Mouse (Mus musculus) kidney, embryonic 14.5 days (tissue): ENCODE measurements at regions not wholly inside any gene's neighbourhood (a gene's known extent, or its start where the extent isn't known, plus 50 kb on each side); places are given as distances from the start of the nearest gene placed in this dataset.

ENCODE experiments used
- ATAC-seq: fragments of 200-750 bp; cut with Nextera tagmentation; 2 replicates; pipeline ENCODE4 v1.8.0; 2017; ENCODE audit warnings: moderate number of reproducible peaks, mild to moderate bottlenecking, moderate TSS enrichment, moderate library complexity; ENCODE audit not compliant: low FRiP score, low TSS enrichment
- H3K27ac ChIP-seq: fragments of 300-500 bp; sonication (generic); 2 replicates; pipeline ENCODE4 v1.5.1; 2014; ENCODE audit warnings: low read depth, mild to moderate bottlenecking, low read length, moderate library complexity, mixed read lengths
- H3K27me3 ChIP-seq: fragments of 300-500 bp; sonication (generic); 2 replicates; pipeline ENCODE4 v1.6.1; 2014; ENCODE audit warnings: mild to moderate bottlenecking, low read length; ENCODE audit not compliant: control insufficient read depth, insufficient read depth
- H3K36me3 ChIP-seq: fragments of 300-500 bp; sonication (generic); 2 replicates; pipeline ENCODE4 v1.6.1; 2014; ENCODE audit warnings: low read length, mixed read lengths; ENCODE audit not compliant: control insufficient read depth, insufficient read depth
- H3K4me1 ChIP-seq: fragments of 300-500 bp; sonication (generic); 2 replicates; pipeline ENCODE4 v1.6.1; 2014; ENCODE audit warnings: low read length, mixed read lengths; ENCODE audit not compliant: control insufficient read depth, insufficient read depth
- H3K4me2 ChIP-seq: fragments of 300-500 bp; sonication (generic); replicated peaks from 2 replicates; pipeline ENCODE4 v1.6.1; 2014; ENCODE audit warnings: low read depth, mild to moderate bottlenecking, low read length
- H3K4me3 ChIP-seq: fragments of 300-500 bp; sonication (generic); 2 replicates; pipeline ENCODE4 v1.5.1; 2014; ENCODE audit warnings: mild to moderate bottlenecking, low read length
- H3K9ac ChIP-seq: fragments of 300-500 bp; sonication (generic); 2 replicates; pipeline ENCODE4 v1.6.1; 2014; ENCODE audit warnings: low read depth, mild to moderate bottlenecking, low read length, moderate library complexity
- H3K9me3 ChIP-seq: fragments of 300-500 bp; sonication (generic); 2 replicates; pipeline ENCODE4 v1.6.1; 2016; ENCODE audit warnings: low read length; ENCODE audit not compliant: control insufficient read depth
- WGBS: fragments of 180-500 bp; shearing (Covaris S2); extraction: QIAGEN DNeasy Blood & Tissue Kit; methylation state at CpG from one replicate; pipeline ENCODE4 v1.1.7; 2014; 5-methylcytosine and 5-hydroxymethylcytosine counted together

DNA sequence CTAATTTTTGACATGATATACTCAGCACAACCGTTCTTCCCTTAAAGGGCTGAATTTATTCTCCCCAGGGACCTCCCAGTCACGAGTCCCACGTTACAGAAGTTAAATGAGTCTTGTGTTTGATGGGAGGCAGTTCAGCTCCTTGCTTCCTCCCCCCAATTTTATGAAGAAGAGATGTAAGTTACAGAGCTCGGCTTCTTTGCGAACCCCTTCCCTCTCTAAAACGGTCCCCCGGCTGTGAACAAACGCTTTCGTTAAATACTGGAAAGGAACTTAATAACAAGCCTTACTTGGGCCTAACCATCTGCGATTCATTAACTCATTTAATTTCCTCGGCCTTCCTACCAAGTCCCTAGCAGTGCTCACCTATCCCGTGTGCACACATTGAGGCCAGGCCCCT lies 84.9 kb upstream of the A530016L24Rik start:
- ATAC-seq: no peak
- 61% methylated on average over 12 of the region's 12 CpGs for WGBS
- no peak overlapping the region for H3K27ac ChIP-seq

DNA sequence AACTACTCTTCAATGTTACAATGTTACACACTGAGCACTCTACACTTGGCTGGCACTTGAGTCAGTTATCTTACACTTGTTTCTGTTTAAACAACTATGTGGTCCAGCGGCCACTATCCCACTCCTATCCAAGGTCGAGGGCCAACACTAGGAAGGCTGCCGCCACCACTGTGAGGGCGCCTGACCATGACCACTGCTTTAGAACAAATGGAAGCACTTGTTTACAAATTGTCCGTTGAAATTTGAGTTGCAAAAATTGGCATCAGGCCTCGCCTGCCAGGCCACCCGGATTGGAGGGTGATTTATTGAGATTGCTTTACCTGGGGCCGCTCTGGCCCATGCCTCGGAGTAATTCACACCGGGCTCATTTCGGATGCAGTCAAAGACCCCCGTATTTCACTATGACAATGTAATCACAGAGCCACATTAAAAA lies 83.5 kb upstream of the A530016L24Rik start:
- Histone ChIP-seq H3K9me3 (no peaks in the 10 kb centered on the region), H3K9ac (no peak overlapping the region), H3K27me3 (peaks cover 10% of the 10 kb centered on the region; the same call in 1 of the 2 replicates), H3K4me2 (no peak overlapping the region), H3K27ac (no peak overlapping the region), H3K4me3 (no peak overlapping the region), H3K4me1 (peaks cover 16% of the 10 kb centered on the region; the same call in 1 of the 2 replicates), H3K36me3 (no peaks in the 10 kb centered on the region)
- WGBS: 16% methylated on average over 12 of the region's 12 CpGs
- peak; percentile 75 for ATAC-seq

More for the DNA sequence above, 84.9 kb upstream of the A530016L24Rik start:
- no peaks in the 10 kb centered on the region for H3K9me3 ChIP-seq
- no peaks in the 10 kb centered on the region for H3K36me3 ChIP-seq
- no peak overlapping the region for H3K4me3 ChIP-seq
- H3K4me1 ChIP-seq: peaks cover 16% of the 10 kb centered on the region; the same call in 1 of the 2 replicates
- peaks cover 10% of the 10 kb centered on the region; the same call in 1 of the 2 replicates for H3K27me3 ChIP-seq
- no peak overlapping the region for H3K9ac ChIP-seq
- H3K4me2 ChIP-seq: no peak overlapping the region

DNA sequence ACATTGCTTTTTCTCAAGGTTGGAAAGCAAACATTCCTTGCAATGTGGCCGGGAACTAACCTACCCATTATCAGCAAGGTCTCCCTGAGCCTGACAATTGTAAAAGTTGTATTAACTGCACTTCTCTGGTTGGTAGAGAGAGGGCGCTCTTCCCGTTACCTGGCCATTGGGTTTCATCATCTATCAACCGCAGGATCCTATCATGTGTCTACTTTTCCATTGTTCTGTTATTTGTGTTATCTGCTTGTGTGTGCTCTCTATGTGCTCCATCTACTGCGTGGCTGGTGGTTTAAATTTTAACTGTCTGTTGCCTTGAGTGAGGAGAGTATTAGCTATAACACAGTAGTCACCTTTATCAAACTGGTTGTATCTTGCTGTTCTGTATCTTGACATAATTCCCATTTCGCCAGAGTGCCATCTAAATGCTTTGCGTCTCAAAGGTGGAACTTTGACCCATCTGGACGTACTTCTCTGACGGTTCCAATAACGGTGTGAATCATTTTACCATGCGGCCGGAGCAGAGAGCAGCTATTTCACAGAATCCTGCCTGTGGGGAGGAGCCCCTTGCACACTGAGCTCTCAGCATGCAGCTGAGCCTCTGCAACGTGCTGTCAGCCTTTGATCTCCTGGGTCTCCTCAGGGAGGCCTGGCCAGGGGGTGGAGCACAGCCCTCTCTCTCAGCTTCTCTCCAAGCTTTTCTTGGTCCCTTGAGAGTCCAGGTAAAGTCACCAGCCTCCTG lies 77.5 kb upstream of the A530016L24Rik start:
- Histone ChIP-seq H3K4me2 (no peak overlapping the region), H3K9me3 (no peaks in the 10 kb centered on the region), H3K36me3 (no peaks in the 10 kb centered on the region), H3K4me3 (no peak overlapping the region), H3K9ac (no peak overlapping the region), H3K27ac (no peak overlapping the region), H3K27me3 (no peaks in the 10 kb centered on the region; the same call in 1 of the 2 replicates), H3K4me1 (peaks cover 9% of the 10 kb centered on the region; the same call in 1 of the 2 replicates)
- peak; percentile 65; the same call in 1 of the 2 replicates for ATAC-seq
- 6% methylated on average over 13 of the region's 13 CpGs for WGBS

DNA sequence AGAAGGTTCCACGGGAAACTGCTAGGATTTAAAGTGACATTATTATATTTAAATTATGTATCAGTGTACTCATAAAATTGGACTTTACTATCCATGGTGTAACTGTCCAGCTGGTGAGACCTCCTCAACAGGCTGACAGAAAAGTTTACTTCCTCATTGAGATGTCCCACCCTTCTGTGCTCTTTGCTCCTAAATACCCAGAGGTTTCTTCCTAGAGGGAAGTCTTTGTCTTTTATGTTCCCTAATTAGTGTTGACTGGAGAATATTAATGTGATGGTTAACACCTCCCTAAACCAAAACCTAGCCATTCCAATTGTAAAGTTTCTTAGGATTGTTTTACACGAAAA lies 76.9 kb upstream of the A530016L24Rik start:
- 28% methylated on average over 2 of the region's 2 CpGs for WGBS
- no peak overlapping the region for H3K9ac ChIP-seq
- no peaks in the 10 kb centered on the region for H3K36me3 ChIP-seq
- H3K4me2 ChIP-seq: no peak overlapping the region
- no peaks in the 10 kb centered on the region; the same call in 1 of the 2 replicates for H3K27me3 ChIP-seq
- no peaks in the 10 kb centered on the region for H3K9me3 ChIP-seq
- H3K4me3 ChIP-seq: no peak overlapping the region
- no peak overlapping the region for H3K27ac ChIP-seq
- peaks cover 5% of the 10 kb centered on the region; the same call in 1 of the 2 replicates for H3K4me1 ChIP-seq
- ATAC-seq: no peak

DNA sequence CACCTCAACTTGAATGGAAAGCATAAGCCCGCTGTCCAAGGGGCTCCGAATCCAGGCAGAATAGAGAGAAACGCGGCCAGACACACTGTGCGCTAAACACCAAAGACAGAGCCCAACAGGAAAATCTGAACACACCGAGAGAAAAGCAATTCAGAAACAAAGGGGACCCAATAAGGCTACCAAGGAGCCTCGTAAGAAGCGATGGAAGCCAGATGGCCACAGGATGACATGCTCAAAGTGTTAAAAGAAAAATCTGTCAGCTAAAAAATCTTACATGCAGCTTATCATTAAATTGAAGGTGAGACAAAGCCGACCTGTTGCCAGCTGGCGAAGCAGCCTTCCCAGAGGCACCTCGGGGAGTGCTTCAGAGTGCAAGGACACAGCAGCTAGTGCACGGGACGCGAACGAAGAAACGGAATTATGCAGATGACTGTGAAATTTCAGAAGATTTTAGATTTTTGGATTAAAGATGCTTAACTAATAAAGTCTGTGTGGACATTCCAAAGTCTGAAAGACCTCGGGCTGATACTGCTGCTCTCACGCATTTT lies 73.2 kb upstream of the A530016L24Rik start:
- Histone ChIP-seq H3K27ac (no peak overlapping the region), H3K4me3 (no peak overlapping the region), H3K36me3 (no peaks in the 10 kb centered on the region), H3K4me1 (0 out of 2 replicates have a peak, but pooled peaks cover 3% of the 10 kb centered on the region), H3K9ac (no peak overlapping the region), H3K9me3 (no peaks in the 10 kb centered on the region), H3K27me3 (no peaks in the 10 kb centered on the region; the same call in 1 of the 2 replicates), H3K4me2 (no peak overlapping the region)
- ATAC-seq: no peak
- WGBS: 82% methylated on average over 18 of the region's 18 CpGs

DNA sequence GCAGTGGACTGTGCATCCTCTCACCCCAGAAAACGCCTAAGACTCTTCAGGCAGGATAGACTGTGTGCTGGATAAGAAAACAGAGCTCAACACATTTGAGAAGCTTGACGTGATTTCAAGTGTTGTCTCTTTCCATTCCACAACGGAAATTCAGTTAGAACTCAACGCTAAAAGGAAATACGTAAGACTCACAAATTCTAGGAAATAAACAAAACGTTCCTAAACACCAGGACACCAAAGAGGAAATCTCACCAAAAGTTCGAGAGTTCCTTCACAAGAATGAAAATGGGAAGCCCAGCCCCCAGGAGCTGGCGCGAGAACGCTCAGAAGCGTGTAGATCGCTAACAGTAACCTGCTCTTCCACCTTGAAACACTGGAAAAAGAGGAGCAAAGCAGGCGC lies 72.7 kb upstream of the A530016L24Rik start:
- no peak overlapping the region for H3K4me2 ChIP-seq
- 76% methylated on average over 13 of the region's 13 CpGs for WGBS
- no peak for ATAC-seq

DNA sequence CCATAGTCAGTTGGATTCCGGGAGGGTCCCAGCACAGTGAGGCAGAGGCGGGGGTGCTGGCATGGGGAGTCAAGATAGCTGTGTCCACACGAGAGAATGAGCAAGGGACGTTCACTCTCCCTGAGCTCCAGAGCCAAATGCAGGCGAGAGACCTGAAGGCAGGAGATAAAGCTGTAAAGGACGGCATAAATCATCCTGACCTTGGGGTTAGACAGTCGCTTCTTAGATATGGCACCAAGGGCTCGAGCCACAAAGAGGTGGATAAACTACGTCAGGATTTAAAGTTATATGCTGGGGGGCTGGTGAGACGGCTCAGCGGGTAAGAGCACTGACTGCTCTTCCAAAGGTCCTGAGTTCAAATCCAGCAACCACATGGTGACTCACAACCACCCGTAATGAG lies 70.6 kb upstream of the A530016L24Rik start:
- Histone ChIP-seq H3K4me1 (no peaks in the 10 kb centered on the region), H3K4me3 (no peak overlapping the region), H3K27ac (no peak overlapping the region), H3K9me3 (0 out of 2 replicates have a peak, but pooled peaks cover 2% of the 10 kb centered on the region), H3K9ac (no peak overlapping the region), H3K4me2 (no peak overlapping the region), H3K27me3 (no peaks in the 10 kb centered on the region; the same call in 1 of the 2 replicates), H3K36me3 (no peaks in the 10 kb centered on the region)
- WGBS: 44% methylated on average over 12 of the region's 12 CpGs
- ATAC-seq: no peak

More for the DNA sequence above, 72.7 kb upstream of the A530016L24Rik start:
- Histone ChIP-seq H3K9ac (no peak overlapping the region), H3K4me3 (no peak overlapping the region), H3K9me3 (0 out of 2 replicates have a peak, but pooled peaks cover 2% of the 10 kb centered on the region), H3K36me3 (no peaks in the 10 kb centered on the region), H3K4me1 (0 out of 2 replicates have a peak, but pooled peaks cover 3% of the 10 kb centered on the region), H3K27me3 (no peaks in the 10 kb centered on the region; the same call in 1 of the 2 replicates), H3K27ac (no peak overlapping the region)

DNA sequence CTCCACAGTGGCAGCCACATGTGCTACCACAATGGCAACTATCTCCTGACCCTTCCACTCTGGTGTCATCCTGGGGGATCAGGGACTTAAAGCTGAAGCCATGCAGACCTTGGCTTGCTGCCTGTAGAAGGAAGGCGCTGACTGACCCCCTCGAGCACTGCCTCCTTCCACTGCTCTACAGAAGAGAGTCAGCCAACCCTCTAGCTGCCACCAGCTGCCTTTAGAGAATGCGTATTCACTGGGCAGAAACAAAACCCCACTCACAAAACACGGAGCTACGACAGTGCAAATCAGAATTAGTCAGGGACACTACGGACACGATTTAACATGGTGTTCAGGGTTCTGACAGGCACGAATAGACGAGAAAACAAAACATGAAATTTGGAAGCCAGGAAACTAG lies 67.1 kb upstream of the A530016L24Rik start:
- 93% methylated on average over 9 of the region's 9 CpGs for WGBS
- no peak overlapping the region for H3K4me2 ChIP-seq
- H3K27me3 ChIP-seq: peaks cover 7% of the 10 kb centered on the region; the same call in 1 of the 2 replicates
- no peak overlapping the region for H3K4me3 ChIP-seq
- H3K4me1 ChIP-seq: no peaks in the 10 kb centered on the region
- no peak overlapping the region for H3K27ac ChIP-seq
- no peak for ATAC-seq
- H3K9ac ChIP-seq: no peak overlapping the region
- no peaks in the 10 kb centered on the region for H3K36me3 ChIP-seq
- H3K9me3 ChIP-seq: 0 out of 2 replicates have a peak, but pooled peaks cover 2% of the 10 kb centered on the region

DNA sequence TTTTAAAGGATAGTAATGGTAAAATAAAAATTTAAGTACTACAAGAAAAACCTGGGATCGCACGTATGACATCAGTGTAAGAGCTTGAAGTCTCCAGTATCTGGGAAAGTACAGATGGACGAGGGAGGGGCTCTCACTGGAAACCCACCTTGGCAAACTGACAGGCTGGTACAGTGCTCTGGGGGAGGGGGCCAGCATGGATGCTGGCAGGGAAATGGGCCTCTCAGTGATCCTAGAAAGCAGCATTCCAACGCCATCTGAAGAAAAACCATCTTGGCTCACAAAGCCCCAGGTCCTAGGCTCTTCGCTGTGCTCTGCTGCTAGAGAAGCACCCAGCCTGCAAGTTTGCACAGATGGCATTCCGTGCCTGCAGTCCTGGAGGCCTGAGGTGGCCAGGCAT lies 65.1 kb upstream of the A530016L24Rik start:
- no peak for ATAC-seq
- 0 out of 2 replicates have a peak, but pooled peaks cover 2% of the 10 kb centered on the region for H3K9me3 ChIP-seq
- no peak overlapping the region for H3K9ac ChIP-seq
- no peak overlapping the region for H3K4me3 ChIP-seq
- H3K4me2 ChIP-seq: no peak overlapping the region
- 0 out of 2 replicates have a peak, but pooled peaks cover 7% of the 10 kb centered on the region for H3K27me3 ChIP-seq
- no peak overlapping the region for H3K27ac ChIP-seq
- H3K36me3 ChIP-seq: no peaks in the 10 kb centered on the region
- no peaks in the 10 kb centered on the region for H3K4me1 ChIP-seq
- WGBS: 94% methylated on average over 6 of the region's 6 CpGs
